Mouse (Mus musculus): ENCODE measurements at regions not wholly inside any gene's neighbourhood (a gene's known extent, or its start where the extent isn't known, plus 50 kb on each side); places are given as distances from the start of the nearest gene placed in this dataset.

- Histone ChIP-seq H3K4me2 (ENCODE audit: low read depth, low read length) (no peak overlapping the region), H3K27me3 (ENCODE audit: control insufficient read depth, insufficient read depth, low read length) (no peaks in the 10 kb centered on the region), H3K27ac (replicated peaks; ENCODE audit: low read depth, low read length) (no peak overlapping the region), H3K4me3 (ENCODE audit: low read depth, low read length) (no peak overlapping the region), H3K9ac (replicated peaks; ENCODE audit: low read length) (no peak overlapping the region), H3K9me3 (replicated peaks; ENCODE audit: control insufficient read depth, low read length) (no peaks in the 10 kb centered on the region), H3K4me1 (ENCODE audit: control insufficient read depth, insufficient read depth, low read length) (no peaks in the 10 kb centered on the region), H3K36me3 (replicated peaks; ENCODE audit: control insufficient read depth, insufficient read depth, low read depth, low read length) (no peaks in the 10 kb centered on the region)
- ATAC-seq (replicated peaks; ENCODE audit: insufficient number of reproducible peaks, low FRiP score, low TSS enrichment, low read depth) (no peak), DNase-seq (ENCODE audit: low spot score) (no peak)
- WGBS: 81% methylated on average over 1 of the region's 1 CpGs
Observed at GRCm38 (mm10) chr13:78656196-78656595, 456.6 kb upstream of the Nr2f1 start.

DNA sequence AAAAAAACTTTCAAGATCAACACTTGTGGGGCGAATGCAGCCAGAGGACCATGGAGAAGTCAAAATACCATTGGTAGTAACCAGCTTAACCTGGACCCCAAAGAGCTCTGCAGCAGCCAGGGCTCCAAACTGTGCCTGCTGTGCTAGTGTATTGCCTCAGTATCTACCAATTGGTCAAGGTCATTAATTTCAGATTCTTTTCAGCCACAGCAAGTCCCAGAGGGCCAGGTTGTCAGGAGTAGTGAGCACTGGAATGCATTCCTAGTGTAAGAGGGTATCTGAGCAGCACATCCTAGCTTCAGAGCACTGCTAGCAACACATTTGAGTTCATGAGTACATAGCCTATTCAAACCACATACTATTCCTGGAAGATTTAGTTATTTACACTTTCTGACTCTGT lies 451.3 kb upstream of the Nr2f1 start:
- Histone ChIP-seq H3K36me3 (replicated peaks; ENCODE audit: control insufficient read depth, insufficient read depth, low read depth, low read length) (no peaks in the 10 kb centered on the region), H3K4me3 (ENCODE audit: low read depth, low read length) (no peak overlapping the region), H3K9me3 (replicated peaks; ENCODE audit: control insufficient read depth, low read length) (no peaks in the 10 kb centered on the region), H3K27me3 (ENCODE audit: control insufficient read depth, insufficient read depth, low read length) (no peaks in the 10 kb centered on the region), H3K27ac (replicated peaks; ENCODE audit: low read depth, low read length) (no peak overlapping the region), H3K4me2 (ENCODE audit: low read depth, low read length) (no peak overlapping the region), H3K4me1 (ENCODE audit: control insufficient read depth, insufficient read depth, low read length) (no peaks in the 10 kb centered on the region), H3K9ac (replicated peaks; ENCODE audit: low read length) (no peak overlapping the region)
- 86% methylated on average over 1 of the region's 1 CpGs for WGBS
- DNase-seq (ENCODE audit: low spot score): no peak
- no peak for ATAC-seq (replicated peaks; ENCODE audit: insufficient number of reproducible peaks, low FRiP score, low TSS enrichment, low read depth)

DNA sequence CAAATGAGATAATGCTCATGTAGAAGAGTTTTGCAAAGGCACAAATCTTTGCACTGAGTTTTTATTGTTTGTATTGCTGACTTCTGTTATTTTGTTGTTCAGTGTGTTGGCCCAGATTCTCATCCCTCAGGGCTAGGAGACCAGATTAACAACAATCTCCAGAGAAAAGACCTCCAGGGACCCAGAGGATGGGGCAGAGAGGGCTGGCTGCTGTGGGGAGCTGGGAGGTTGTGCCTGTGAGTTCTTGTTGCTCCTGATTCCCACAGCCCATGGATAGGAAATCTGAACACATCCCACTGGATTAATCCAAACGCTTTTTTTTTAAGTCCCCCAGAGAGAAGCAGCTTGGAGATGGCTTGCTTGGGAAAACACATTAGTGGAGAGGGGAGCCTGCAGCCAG lies 445.0 kb upstream of the Nr2f1 start:
- 10% methylated on average over 1 of the region's 1 CpGs for WGBS

DNA sequence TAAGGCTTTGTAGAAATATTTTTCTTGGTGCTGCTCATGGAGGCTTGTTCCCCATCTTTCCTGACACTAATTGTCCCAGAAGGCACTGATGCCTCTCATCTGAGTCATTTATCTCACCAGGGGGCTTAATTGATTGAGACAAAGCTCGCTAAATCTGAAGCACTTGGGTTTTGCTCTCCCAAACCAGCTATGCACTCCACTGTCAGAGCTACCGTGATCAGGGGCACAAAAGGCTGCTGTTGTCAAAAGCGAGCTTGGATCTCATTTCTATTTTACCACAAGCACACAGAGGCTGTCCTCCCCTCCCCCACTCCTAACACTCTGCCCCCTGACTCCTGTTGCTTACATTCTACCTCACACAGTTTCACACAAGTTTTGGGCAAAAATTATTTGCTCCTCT lies 443.5 kb upstream of the Nr2f1 start:
- H3K27me3 ChIP-seq (ENCODE audit: control insufficient read depth, insufficient read depth, low read length): no peaks in the 10 kb centered on the region
- H3K36me3 ChIP-seq (replicated peaks; ENCODE audit: control insufficient read depth, insufficient read depth, low read depth, low read length): no peaks in the 10 kb centered on the region
- WGBS: 1% methylated on average over 3 of the region's 3 CpGs
- no peaks in the 10 kb centered on the region; the same call in 1 of the 2 replicates for H3K4me1 ChIP-seq (ENCODE audit: control insufficient read depth, insufficient read depth, low read length)
- H3K9ac ChIP-seq (replicated peaks; ENCODE audit: low read length): no peak overlapping the region
- H3K27ac ChIP-seq (replicated peaks; ENCODE audit: low read depth, low read length): no peak overlapping the region
- DNase-seq (ENCODE audit: low spot score): peak; percentile 43
- H3K4me3 ChIP-seq (ENCODE audit: low read depth, low read length): no peak overlapping the region
- no peaks in the 10 kb centered on the region for H3K9me3 ChIP-seq (replicated peaks; ENCODE audit: control insufficient read depth, low read length)
- H3K4me2 ChIP-seq (ENCODE audit: low read depth, low read length): no peak overlapping the region
- ATAC-seq (replicated peaks; ENCODE audit: insufficient number of reproducible peaks, low FRiP score, low TSS enrichment, low read depth): peak; percentile 72; the same call in 1 of the 2 replicates

More for the DNA sequence above, 445.0 kb upstream of the Nr2f1 start:
- ATAC-seq (replicated peaks; ENCODE audit: insufficient number of reproducible peaks, low FRiP score, low TSS enrichment, low read depth): no peak
- Histone ChIP-seq H3K4me3 (ENCODE audit: low read depth, low read length) (no peak overlapping the region), H3K9ac (replicated peaks; ENCODE audit: low read length) (no peak overlapping the region), H3K36me3 (replicated peaks; ENCODE audit: control insufficient read depth, insufficient read depth, low read depth, low read length) (no peaks in the 10 kb centered on the region), H3K9me3 (replicated peaks; ENCODE audit: control insufficient read depth, low read length) (no peaks in the 10 kb centered on the region), H3K27ac (replicated peaks; ENCODE audit: low read depth, low read length) (no peak overlapping the region), H3K4me2 (ENCODE audit: low read depth, low read length) (no peak overlapping the region), H3K27me3 (ENCODE audit: control insufficient read depth, insufficient read depth, low read length) (no peaks in the 10 kb centered on the region), H3K4me1 (ENCODE audit: control insufficient read depth, insufficient read depth, low read length) (no peaks in the 10 kb centered on the region; the same call in 1 of the 2 replicates)
- no peak for DNase-seq (ENCODE audit: low spot score)

DNA sequence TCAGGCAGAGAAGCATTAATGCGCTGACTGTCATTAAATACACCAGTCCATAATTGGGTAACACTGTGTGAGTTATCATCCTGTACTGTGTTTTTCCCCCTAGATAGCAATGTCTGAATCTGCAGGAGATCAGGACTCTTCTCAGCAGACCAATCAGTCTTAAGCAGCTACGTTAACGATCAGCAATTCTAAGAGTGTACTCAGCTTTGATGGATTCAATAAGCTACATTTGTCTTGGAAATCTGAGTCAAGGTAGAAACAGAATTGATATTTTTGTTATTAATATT lies 442.8 kb upstream of the Nr2f1 start:
- Histone ChIP-seq H3K4me3 (ENCODE audit: low read depth, low read length) (no peak overlapping the region), H3K4me1 (ENCODE audit: control insufficient read depth, insufficient read depth, low read length) (no peaks in the 10 kb centered on the region; the same call in 1 of the 2 replicates), H3K9me3 (replicated peaks; ENCODE audit: control insufficient read depth, low read length) (no peaks in the 10 kb centered on the region), H3K27me3 (ENCODE audit: control insufficient read depth, insufficient read depth, low read length) (no peaks in the 10 kb centered on the region), H3K36me3 (replicated peaks; ENCODE audit: control insufficient read depth, insufficient read depth, low read depth, low read length) (no peaks in the 10 kb centered on the region), H3K27ac (replicated peaks; ENCODE audit: low read depth, low read length) (no peak overlapping the region), H3K9ac (replicated peaks; ENCODE audit: low read length) (no peak overlapping the region), H3K4me2 (ENCODE audit: low read depth, low read length) (no peak overlapping the region)
- DNase-seq (ENCODE audit: low spot score): no peak
- 62% methylated on average over 3 of the region's 3 CpGs for WGBS
- ATAC-seq (replicated peaks; ENCODE audit: insufficient number of reproducible peaks, low FRiP score, low TSS enrichment, low read depth): no peak

DNA sequence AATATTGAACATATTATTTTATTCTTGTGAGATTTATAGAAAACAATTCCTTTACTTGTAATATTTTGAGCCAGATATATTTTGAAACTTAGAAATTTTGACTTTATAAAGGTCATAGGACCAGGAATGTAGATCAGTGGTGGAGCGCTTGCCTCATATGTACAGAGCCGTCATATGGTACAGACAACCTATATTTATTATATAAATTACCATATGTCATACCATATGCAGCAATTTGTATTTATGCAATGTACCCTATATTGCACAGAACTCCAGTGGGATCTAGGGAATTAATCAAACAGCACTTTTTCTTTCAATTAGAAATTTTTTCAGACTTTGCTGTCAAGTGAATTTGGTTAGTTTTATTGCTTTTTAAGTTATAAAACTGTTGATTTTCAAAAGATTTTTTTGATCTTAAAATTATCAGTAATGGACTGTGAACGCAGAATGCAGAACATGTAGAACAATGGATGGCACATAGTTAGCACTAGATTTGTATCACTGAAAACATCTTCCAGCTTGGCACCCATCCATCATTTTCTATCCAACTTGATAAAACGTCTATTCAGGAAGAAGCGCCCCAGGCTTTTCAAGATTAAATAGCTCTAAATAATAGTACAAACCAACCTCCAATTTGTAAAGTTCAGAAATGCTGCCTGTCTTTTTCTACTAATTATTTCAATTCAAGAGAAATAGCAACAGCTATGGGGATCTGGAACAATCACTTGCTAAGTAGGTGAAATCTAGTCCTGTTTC lies 442.3 kb upstream of the Nr2f1 start:
- Histone ChIP-seq H3K4me1 (ENCODE audit: control insufficient read depth, insufficient read depth, low read length) (no peaks in the 10 kb centered on the region; the same call in 1 of the 2 replicates), H3K9me3 (replicated peaks; ENCODE audit: control insufficient read depth, low read length) (no peaks in the 10 kb centered on the region), H3K27ac (replicated peaks; ENCODE audit: low read depth, low read length) (no peak overlapping the region), H3K4me2 (ENCODE audit: low read depth, low read length) (no peak overlapping the region), H3K27me3 (ENCODE audit: control insufficient read depth, insufficient read depth, low read length) (no peaks in the 10 kb centered on the region), H3K9ac (replicated peaks; ENCODE audit: low read length) (no peak overlapping the region), H3K36me3 (replicated peaks; ENCODE audit: control insufficient read depth, insufficient read depth, low read depth, low read length) (no peaks in the 10 kb centered on the region), H3K4me3 (ENCODE audit: low read depth, low read length) (no peak overlapping the region)
- 71% methylated on average over 5 of the region's 5 CpGs for WGBS
- no peak for DNase-seq (ENCODE audit: low spot score)
- ATAC-seq (replicated peaks; ENCODE audit: insufficient number of reproducible peaks, low FRiP score, low TSS enrichment, low read depth): no peak

- H3K36me3 ChIP-seq (replicated peaks; ENCODE audit: control insufficient read depth, insufficient read depth, low read depth, low read length): no peaks in the 10 kb centered on the region
- H3K4me3 ChIP-seq (ENCODE audit: low read depth, low read length): no peak overlapping the region
- no peak overlapping the region for H3K9ac ChIP-seq (replicated peaks; ENCODE audit: low read length)
- H3K9me3 ChIP-seq (replicated peaks; ENCODE audit: control insufficient read depth, low read length): no peaks in the 10 kb centered on the region
- H3K27ac ChIP-seq (replicated peaks; ENCODE audit: low read depth, low read length): no peak overlapping the region
- H3K27me3 ChIP-seq (ENCODE audit: control insufficient read depth, insufficient read depth, low read length): no peaks in the 10 kb centered on the region
- 66% methylated on average over 1 of the region's 1 CpGs for WGBS
- H3K4me1 ChIP-seq (ENCODE audit: control insufficient read depth, insufficient read depth, low read length): no peaks in the 10 kb centered on the region; the same call in 1 of the 2 replicates
- DNase-seq (ENCODE audit: low spot score) (no peak), ATAC-seq (replicated peaks; ENCODE audit: insufficient number of reproducible peaks, low FRiP score, low TSS enrichment, low read depth) (no peak)
- no peak overlapping the region for H3K4me2 ChIP-seq (ENCODE audit: low read depth, low read length)
Observed at GRCm38 (mm10) chr13:78640340-78640739, 440.8 kb upstream of the Nr2f1 start.

DNA sequence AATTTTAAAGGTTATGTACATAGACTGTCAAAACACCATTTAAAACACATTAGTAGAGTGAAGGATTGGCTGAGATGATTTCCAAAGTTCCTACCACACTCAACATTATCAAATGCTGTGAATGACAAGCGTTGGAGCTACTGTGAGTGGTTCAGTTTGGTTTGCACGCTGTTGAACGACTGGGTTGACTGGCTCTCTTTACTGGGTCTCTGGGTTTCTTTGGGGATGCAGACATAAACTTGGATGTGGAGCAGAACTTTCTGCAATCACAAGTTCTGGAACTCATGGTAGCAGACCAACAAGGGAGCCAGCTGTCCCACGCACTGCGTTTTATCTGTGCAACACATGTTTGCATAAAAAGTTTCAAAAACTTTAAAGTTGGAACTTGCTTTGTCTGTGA lies 438.9 kb upstream of the Nr2f1 start:
- H3K4me1 ChIP-seq (ENCODE audit: control insufficient read depth, insufficient read depth, low read length): no peaks in the 10 kb centered on the region
- H3K36me3 ChIP-seq (replicated peaks; ENCODE audit: control insufficient read depth, insufficient read depth, low read depth, low read length): no peaks in the 10 kb centered on the region
- no peak overlapping the region for H3K4me2 ChIP-seq (ENCODE audit: low read depth, low read length)
- ATAC-seq (replicated peaks; ENCODE audit: insufficient number of reproducible peaks, low FRiP score, low TSS enrichment, low read depth) (no peak), DNase-seq (ENCODE audit: low spot score) (no peak)
- no peak overlapping the region for H3K4me3 ChIP-seq (ENCODE audit: low read depth, low read length)
- no peak overlapping the region for H3K9ac ChIP-seq (replicated peaks; ENCODE audit: low read length)
- H3K9me3 ChIP-seq (replicated peaks; ENCODE audit: control insufficient read depth, low read length): no peaks in the 10 kb centered on the region
- no peaks in the 10 kb centered on the region for H3K27me3 ChIP-seq (ENCODE audit: control insufficient read depth, insufficient read depth, low read length)
- H3K27ac ChIP-seq (replicated peaks; ENCODE audit: low read depth, low read length): no peak overlapping the region
- WGBS: 88% methylated on average over 5 of the region's 5 CpGs
